Mouse (Mus musculus): ENCODE data around the gene Slc28a2. TPM values are rescaled to one million over a fixed set of nuclear protein-coding genes. Genes with fewer than 3 reads are reported as not detected.
"Not testable (repeated sequence)": the region's sequence is repeated elsewhere in the genome, so short reads cannot be mapped to it uniquely, and the experiment has no call there.

Slc28a2 gene
- polyA plus RNA-seq, 1 experiment = 25.8 TPM

GRCm38 (mm10) chr2:122484641-122485040 lies 58.4 kb downstream of the Slc28a2 start, which contains the start of gene Gm14085:
Gene Gm14085, plus strand, starts transcription at chr2:122484941.
- Histone ChIP-seq H3K4me1 (ENCODE audit: control insufficient read depth, insufficient read depth, low read length) (peaks cover 2% of the 10 kb centered on the region; the same call in 1 of the 2 replicates), H3K27ac (ENCODE audit: control insufficient read depth, insufficient read depth, low read depth, low read length, poor library complexity) (no peak within 1 kb of the TSS), H3K4me3 (replicated peaks; ENCODE audit: control insufficient read depth, low read depth, low read length) (no peak within 1 kb of the TSS)
- no peak for TF ChIP-seq CTCF (IDR thresholded peaks at IDR 0.05; ENCODE audit: control insufficient read depth, insufficient read depth, low read length)
- TF ChIP-seq POLR2A (IDR thresholded peaks at IDR 0.05; ENCODE audit: borderline replicate concordance, control insufficient read depth, low read depth, low read length) = no peak
- 70% methylated on average over 1 of the region's 1 CpGs for WGBS

- 28% methylated on average over 3 of the region's 3 CpGs for WGBS
- not testable (repeated sequence) for H3K4me3 ChIP-seq (replicated peaks; ENCODE audit: control insufficient read depth, low read depth, low read length); H3K27ac ChIP-seq (ENCODE audit: control insufficient read depth, insufficient read depth, low read depth, low read length, poor library complexity); H3K4me1 ChIP-seq (ENCODE audit: control insufficient read depth, insufficient read depth, low read length)
Observed at GRCm38 (mm10) chr2:122485654-122486053, 59.4 kb downstream of the Slc28a2 start.

GRCm38 (mm10) chr2:122486122-122486521 lies 59.8 kb downstream of the Slc28a2 start:
- not testable (repeated sequence) for H3K4me3 ChIP-seq (replicated peaks; ENCODE audit: control insufficient read depth, low read depth, low read length); H3K4me1 ChIP-seq (ENCODE audit: control insufficient read depth, insufficient read depth, low read length); H3K27ac ChIP-seq (ENCODE audit: control insufficient read depth, insufficient read depth, low read depth, low read length, poor library complexity)

- TF ChIP-seq POLR2A (IDR thresholded peaks at IDR 0.05; ENCODE audit: borderline replicate concordance, control insufficient read depth, low read depth, low read length) (no peak), CTCF (IDR thresholded peaks at IDR 0.05; ENCODE audit: control insufficient read depth, insufficient read depth, low read length) (no peak)
- WGBS = 72% methylated on average over 2 of the region's 2 CpGs
- H3K4me3 ChIP-seq (replicated peaks; ENCODE audit: control insufficient read depth, low read depth, low read length) = no peak overlapping the region
Observed at GRCm38 (mm10) chr2:122486674-122487073, 60.4 kb downstream of the Slc28a2 start.

More at GRCm38 (mm10) chr2:122486674-122487073, 60.4 kb downstream of the Slc28a2 start:
- H3K4me1 ChIP-seq (ENCODE audit: control insufficient read depth, insufficient read depth, low read length) = peaks cover 2% of the 10 kb centered on the region; the same call in 1 of the 2 replicates
- H3K27ac ChIP-seq (ENCODE audit: control insufficient read depth, insufficient read depth, low read depth, low read length, poor library complexity) = no peak overlapping the region

Other genes with a start within 250 kb of the Slc28a2 start
- gene Patl2, start 240.3 kb upstream of the Slc28a2 start, polyA plus RNA-seq (2011; ENCODE audit: insufficient read depth, insufficient read length, low replicate concordance, missing spikeins) = not detected in 2 replicates
- gene Terb2, start 240.2 kb upstream of the Slc28a2 start, polyA plus RNA-seq (2011; ENCODE audit: insufficient read depth, insufficient read length, low replicate concordance, missing spikeins) = not detected in 2 replicates
- gene Sord, start 191.7 kb upstream of the Slc28a2 start, polyA plus RNA-seq (2011; ENCODE audit: insufficient read depth, insufficient read length, low replicate concordance, missing spikeins) = 39.9 and 72.6 TPM in 2 replicates
- gene Duox2, start 128.0 kb upstream of the Slc28a2 start, polyA plus RNA-seq (2011; ENCODE audit: insufficient read depth, insufficient read length, low replicate concordance, missing spikeins) = not detected in 2 replicates
- not detected in 2 replicates for gene Duoxa2, start 127.6 kb upstream of the Slc28a2 start, polyA plus RNA-seq (2011; ENCODE audit: insufficient read depth, insufficient read length, low replicate concordance, missing spikeins)
- gene Duoxa1, start 112.7 kb upstream of the Slc28a2 start, polyA plus RNA-seq (2011; ENCODE audit: insufficient read depth, insufficient read length, low replicate concordance, missing spikeins) = not detected in 2 replicates
- gene Duox1, start 110.8 kb upstream of the Slc28a2 start, polyA plus RNA-seq (2011; ENCODE audit: insufficient read depth, insufficient read length, low replicate concordance, missing spikeins) = not detected in 2 replicates
- 9.6 and 14.7 TPM in 2 replicates for gene Shf, start 57.3 kb upstream of the Slc28a2 start, polyA plus RNA-seq (2011; ENCODE audit: insufficient read depth, insufficient read length, low replicate concordance, missing spikeins)
- 0.41 TPM in 1 of 2 replicates, not detected in the other for gene Gm14085, start 58.5 kb downstream of the Slc28a2 start, polyA plus RNA-seq (2011; ENCODE audit: insufficient read depth, insufficient read length, low replicate concordance, missing spikeins)
- gene Gatm, start 184.8 kb downstream of the Slc28a2 start, polyA plus RNA-seq (2011; ENCODE audit: insufficient read depth, insufficient read length, low replicate concordance, missing spikeins) = 16.6 and 19.8 TPM in 2 replicates
- gene AA467197, start 210.5 kb downstream of the Slc28a2 start, polyA plus RNA-seq (2011; ENCODE audit: insufficient read depth, insufficient read length, low replicate concordance, missing spikeins) = 8.0 and 31.5 TPM in 2 replicates